Mouse (Mus musculus): ENCODE measurements at regions not wholly inside any gene's neighbourhood (a gene's known extent, or its start where the extent isn't known, plus 50 kb on each side); places are given as distances from the start of the nearest gene placed in this dataset.
"Not testable (repeated sequence)": the region's sequence is repeated elsewhere in the genome, so short reads cannot be mapped to it uniquely, and the experiment has no call there.

DNA sequence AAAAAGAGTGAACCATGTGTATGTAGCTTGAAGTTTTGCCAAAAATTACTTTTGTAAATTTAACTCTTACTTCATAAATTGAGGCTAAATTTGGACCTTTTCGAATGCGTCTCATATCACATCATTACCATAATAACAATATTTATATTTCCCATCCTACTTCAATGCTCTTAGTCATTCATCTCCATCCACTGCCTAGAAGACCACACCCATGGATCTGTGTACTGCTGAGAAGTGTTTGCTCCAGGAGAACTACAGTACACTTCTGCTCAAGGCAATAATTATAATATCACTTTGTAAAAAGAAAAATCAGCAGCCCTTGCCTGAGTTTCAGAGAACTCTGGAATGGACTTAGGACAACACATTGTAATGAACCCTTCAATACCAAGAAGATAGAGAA, 133.6 kb downstream of the Mat2b start:
- intact Hi-C loops (cut with DNase I): no loop called here
- no peak for DNase-seq
- Histone ChIP-seq H3K27ac (no peak overlapping the region), H3K4me3 (no peak overlapping the region)
- no peak for TF ChIP-seq CTCF (IDR thresholded peaks at IDR 0.05)

- H3K27ac ChIP-seq: no peak overlapping the region
- H3K4me3 ChIP-seq: no peak overlapping the region
- intact Hi-C loops (cut with DNase I): no loop called here
- DNase-seq: no peak
- no peak for TF ChIP-seq CTCF (IDR thresholded peaks at IDR 0.05)
Measured at GRCm38 (mm10) chr11:40558486-40558885, 136.5 kb downstream of the Mat2b start.

DNA sequence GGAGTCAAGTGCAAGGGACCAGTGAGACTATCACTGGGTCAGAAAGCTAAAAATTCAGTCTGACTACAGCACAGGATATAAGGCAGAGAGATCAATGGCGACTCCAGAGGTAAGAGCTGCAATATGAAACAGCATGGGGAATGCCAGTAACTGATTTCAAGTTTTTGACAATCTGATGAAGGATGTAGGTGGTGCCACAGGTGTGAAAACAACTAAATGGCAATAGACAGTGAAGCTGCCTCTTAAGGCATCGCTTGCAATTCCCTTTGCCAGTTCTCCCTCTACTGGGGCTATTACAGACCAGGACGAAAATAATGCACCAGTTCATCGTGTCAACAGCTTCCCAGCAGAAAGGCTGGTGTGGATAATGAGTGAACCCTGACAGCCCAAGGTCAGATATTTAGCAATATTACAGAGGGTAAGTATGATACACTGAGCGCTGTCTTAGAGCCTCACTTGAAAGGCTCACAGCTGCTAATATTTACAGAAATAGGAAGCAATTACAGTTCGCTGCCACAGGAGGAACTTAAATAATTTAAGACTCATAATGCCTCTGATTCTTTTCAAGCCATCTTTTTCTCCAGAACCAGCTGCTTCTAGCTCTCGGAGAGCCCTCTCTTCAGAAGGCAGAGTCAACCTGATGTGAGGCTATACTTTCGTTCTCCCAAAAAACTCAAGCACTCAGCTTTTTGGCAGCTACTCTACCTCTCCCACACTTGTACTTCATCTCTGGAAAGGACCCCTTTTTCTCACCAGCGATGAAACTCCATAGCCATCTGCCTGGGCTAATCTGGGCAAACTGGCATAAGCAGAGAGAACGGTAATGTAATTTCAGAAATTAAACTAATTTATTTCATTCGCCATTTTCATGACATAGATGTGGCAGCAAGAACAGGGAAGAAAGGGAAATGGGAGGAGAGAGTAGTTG, 139.9 kb downstream of the Mat2b start:
- Histone ChIP-seq H3K27ac (no peak overlapping the region), H3K4me3 (no peak overlapping the region)
- intact Hi-C loops (cut with DNase I): no loop called here
- no peak for DNase-seq
- TF ChIP-seq CTCF (IDR thresholded peaks at IDR 0.05): no peak

GRCm38 (mm10) chr11:40552054-40552453, 142.9 kb downstream of the Mat2b start:
- H3K4me3 ChIP-seq: no peak overlapping the region
- intact Hi-C loops (cut with DNase I): no loop called here
- TF ChIP-seq CTCF (IDR thresholded peaks at IDR 0.05): no peak
- DNase-seq: no peak
- no peak overlapping the region for H3K27ac ChIP-seq

GRCm38 (mm10) chr11:40546596-40546995, 148.4 kb downstream of the Mat2b start:
- Histone ChIP-seq H3K4me3 (no peak overlapping the region), H3K27ac (no peak overlapping the region)
- intact Hi-C loops (cut with DNase I): no loop called here
- no peak for DNase-seq
- no peak for TF ChIP-seq CTCF (IDR thresholded peaks at IDR 0.05)

GRCm38 (mm10) chr11:40545537-40545936, 149.5 kb downstream of the Mat2b start:
- intact Hi-C loops (cut with DNase I): no loop called here
- no peak for TF ChIP-seq CTCF (IDR thresholded peaks at IDR 0.05)
- Histone ChIP-seq H3K27ac (no peak overlapping the region), H3K4me3 (no peak overlapping the region)
- no peak for DNase-seq

GRCm38 (mm10) chr11:40540229-40540628, 154.8 kb downstream of the Mat2b start:
- TF ChIP-seq CTCF (IDR thresholded peaks at IDR 0.05): no peak
- Histone ChIP-seq H3K27ac (no peak overlapping the region), H3K4me3 (no peak overlapping the region)
- intact Hi-C loops (cut with DNase I): no loop called here
- no peak for DNase-seq

DNA sequence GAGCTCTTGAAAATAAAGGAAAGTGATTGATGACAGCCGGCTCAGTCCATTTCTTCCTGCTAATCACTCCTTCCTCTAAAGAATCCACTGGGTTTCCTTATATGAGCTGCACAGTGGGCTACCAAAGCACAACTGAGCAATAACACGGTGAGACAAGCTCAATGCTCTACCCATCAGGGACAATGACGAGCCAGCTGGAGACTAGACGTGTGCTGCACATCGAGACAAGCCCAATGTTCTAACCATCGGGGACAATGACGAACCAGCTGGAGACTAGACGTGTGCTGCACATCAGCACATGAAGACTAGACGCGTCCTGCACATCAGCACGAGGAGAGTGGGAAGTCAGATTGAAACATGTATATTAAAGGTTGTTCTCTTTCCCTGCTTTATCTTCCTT, 155.2 kb downstream of the Mat2b start:
- intact Hi-C loops (cut with DNase I): no loop called here

GRCm38 (mm10) chr11:40536236-40536765, 158.7 kb downstream of the Mat2b start:
- no peak for DNase-seq
- TF ChIP-seq CTCF (IDR thresholded peaks at IDR 0.05): no peak
- Histone ChIP-seq H3K4me3 (no peak overlapping the region), H3K27ac (no peak overlapping the region)
- intact Hi-C loops (cut with DNase I): no loop called here

More for the DNA sequence above, 155.2 kb downstream of the Mat2b start:
- TF ChIP-seq CTCF (IDR thresholded peaks at IDR 0.05): no peak
- no peak for DNase-seq
- Histone ChIP-seq H3K27ac (no peak overlapping the region), H3K4me3 (no peak overlapping the region)

DNA sequence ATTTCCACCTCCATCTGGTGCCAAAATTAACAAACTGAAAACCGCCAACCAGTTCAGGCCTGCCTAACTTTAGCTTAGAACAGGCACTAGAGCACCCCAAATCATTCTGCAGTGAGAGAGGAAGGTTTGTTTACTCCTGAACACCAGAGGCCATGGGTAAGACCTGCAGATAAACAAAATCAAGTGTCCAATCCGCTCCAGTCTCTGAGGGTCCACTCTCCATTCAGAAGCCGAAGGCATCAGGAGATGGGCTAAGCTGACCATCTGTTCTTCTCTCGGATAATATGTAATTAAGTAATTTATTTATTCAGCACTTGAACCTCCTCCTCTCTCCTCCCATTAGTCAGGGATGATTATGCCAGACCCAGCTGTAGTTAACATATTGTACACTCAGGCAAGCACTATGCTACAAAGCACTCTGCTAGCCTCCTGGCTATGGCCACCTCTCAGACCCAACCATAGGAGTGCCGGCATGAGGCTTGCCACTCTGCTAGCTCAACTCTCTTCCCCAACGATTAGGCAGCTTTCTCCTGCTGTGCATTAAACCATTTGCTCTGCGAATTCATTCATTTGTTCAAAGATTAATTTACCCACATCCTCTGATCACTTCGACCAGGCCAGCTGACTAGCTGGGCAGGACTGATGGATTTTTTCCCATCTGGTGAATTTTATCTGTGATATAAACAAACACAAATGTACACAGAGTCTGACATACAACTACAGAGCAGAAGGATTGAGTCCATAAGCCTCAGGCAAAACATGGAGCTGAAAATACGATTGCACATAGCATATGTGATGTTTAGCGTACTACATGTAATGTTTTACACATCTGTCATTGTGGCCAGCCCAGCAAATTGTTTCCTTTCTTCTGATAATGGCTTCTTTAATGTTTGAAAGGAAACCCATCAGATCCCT, 184.4 kb downstream of the Mat2b start:
- no peak for DNase-seq
- intact Hi-C loops (cut with DNase I): no loop called here
- no peak overlapping the region for H3K27ac ChIP-seq
- TF ChIP-seq CTCF (IDR thresholded peaks at IDR 0.05): no peak
- H3K4me3 ChIP-seq: no peak overlapping the region

- Histone ChIP-seq H3K4me3 (no peak overlapping the region), H3K27ac (no peak overlapping the region)
- intact Hi-C loops (cut with DNase I): no loop called here
- TF ChIP-seq CTCF (IDR thresholded peaks at IDR 0.05): no peak
- no peak for DNase-seq
Measured at GRCm38 (mm10) chr11:40491599-40491998, 203.4 kb downstream of the Mat2b start.

DNA sequence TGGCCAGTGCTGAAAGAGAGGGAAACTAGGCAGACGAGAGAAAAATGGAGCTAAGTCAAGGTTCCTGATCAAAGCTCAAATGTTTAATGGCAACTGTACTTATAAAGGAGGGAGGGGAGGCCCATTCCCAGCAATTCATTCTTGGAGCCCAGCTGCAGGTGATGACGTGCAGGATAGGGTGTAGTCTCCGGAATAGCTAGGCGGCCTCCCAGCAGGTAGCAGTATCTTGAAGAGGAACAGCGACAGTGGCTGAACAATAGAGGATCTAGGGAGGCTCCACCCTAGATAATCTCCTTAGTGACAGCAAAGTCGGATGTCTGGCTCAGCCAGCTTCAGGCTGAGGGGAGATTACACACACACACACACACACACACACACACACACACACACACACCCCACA, 216.8 kb downstream of the Mat2b start:
- H3K4me3 ChIP-seq; H3K27ac ChIP-seq; intact Hi-C loops (cut with DNase I); DNase-seq: not testable (repeated sequence)

- TF ChIP-seq CTCF (IDR thresholded peaks at IDR 0.05): no peak
- no peak for DNase-seq
- H3K27ac ChIP-seq: no peak overlapping the region
- intact Hi-C loops (cut with DNase I): no loop called here
- no peak overlapping the region for H3K4me3 ChIP-seq
Measured at GRCm38 (mm10) chr11:40477294-40477693, 217.7 kb downstream of the Mat2b start.

Measured in gastrocnemius, adult 2 months (tissue).